Mouse (Mus musculus) embryonic fibroblast, embryonic 13.5 days (primary cell): ENCODE measurements around the gene Mreg.

Experiments used
- CTCF ChIP-seq: IDR thresholded peaks from 2 replicates; pipeline ENCODE4 v1.5.1; 2011; ENCODE audit warnings: mild to moderate bottlenecking, control low read depth, low read length, moderate library complexity, borderline replicate concordance; ENCODE audit not compliant: insufficient read depth
- POLR2A ChIP-seq: IDR thresholded peaks from 2 replicates; pipeline ENCODE4 v1.6.1; 2011; ENCODE audit warnings: low read depth, mild to moderate bottlenecking, control low read depth, low read length, moderate library complexity

DNA sequence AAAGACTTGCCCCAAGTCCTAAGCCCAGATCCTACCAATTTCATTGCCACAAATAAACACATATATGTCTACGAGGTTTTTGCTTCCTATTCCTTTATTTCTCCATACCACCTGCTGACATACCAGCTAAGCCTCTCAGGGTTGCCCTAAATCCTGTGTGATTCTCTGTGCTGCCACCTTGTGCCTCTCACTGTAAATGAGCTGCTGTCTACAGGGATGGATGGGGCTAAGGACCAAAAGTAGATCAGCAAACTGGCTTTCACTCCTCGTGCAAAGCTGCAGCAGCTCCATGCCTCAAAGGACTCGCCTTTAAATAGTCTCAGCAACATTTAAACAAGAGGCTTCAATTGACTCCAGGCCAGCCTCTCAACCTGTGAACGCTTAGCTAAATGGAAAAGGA is 7.9 kb upstream of the Mreg start:
- TF ChIP-seq CTCF = peak; percentile 45; the same call in 1 of the 2 replicates
- no peak for TF ChIP-seq POLR2A
